Mouse (Mus musculus) frontal cortex, postnatal 36 days (tissue): ENCODE measurements around the gene Wnt7a.

Source experiments
- DNase-seq, 2 experiments: peaks; one replicate each; pipeline ENCODE4 v3.0.0; 2022; ENCODE audit warnings: low spot score in 2 of 2

Gene Wnt7a

DNA sequence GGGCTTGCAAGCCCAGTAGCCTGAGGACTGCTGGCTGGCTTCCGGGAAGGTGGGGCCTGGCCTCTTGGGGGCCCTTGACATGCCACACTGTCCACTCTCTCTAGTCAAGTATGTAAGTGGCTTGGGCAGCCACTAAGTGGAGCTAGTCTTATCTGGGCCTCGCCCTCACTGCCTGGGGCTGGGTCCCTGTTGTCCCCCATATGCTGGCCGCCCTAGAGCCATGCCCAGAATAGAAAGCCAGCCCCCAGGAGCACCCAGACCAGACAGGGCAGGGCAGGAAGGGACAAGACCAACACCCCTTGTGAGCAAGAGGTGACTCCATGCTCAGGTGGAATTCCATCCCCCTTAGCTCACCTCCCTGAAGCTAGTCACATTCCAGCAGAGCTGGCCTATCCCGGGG is 22.0 kb downstream of the Wnt7a start:
- DNase-seq: no peak

DNA sequence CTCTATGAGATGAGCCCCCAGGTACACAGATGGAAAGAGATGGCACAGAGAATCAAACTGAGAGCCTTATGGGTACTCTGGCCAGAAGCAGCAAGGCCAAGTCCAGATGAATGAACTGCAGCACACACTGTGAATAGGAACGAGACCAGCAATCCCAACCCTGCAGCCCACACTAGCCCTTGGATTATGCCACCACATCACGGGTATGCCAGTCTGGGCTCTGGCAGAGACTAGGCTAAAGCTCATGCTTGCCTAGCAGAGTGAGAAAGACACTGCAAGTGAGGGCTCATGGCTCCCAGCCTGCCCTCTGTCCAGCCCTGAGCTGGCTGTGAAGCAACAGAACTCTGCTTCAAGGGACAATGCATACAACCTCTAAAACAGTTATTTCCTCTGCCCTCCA is 26.7 kb downstream of the Wnt7a start:
- no peak for DNase-seq

GRCm38 (mm10) chr6:91383871-91384270 is 27.3 kb downstream of the Wnt7a start:
- no peak for DNase-seq

DNA sequence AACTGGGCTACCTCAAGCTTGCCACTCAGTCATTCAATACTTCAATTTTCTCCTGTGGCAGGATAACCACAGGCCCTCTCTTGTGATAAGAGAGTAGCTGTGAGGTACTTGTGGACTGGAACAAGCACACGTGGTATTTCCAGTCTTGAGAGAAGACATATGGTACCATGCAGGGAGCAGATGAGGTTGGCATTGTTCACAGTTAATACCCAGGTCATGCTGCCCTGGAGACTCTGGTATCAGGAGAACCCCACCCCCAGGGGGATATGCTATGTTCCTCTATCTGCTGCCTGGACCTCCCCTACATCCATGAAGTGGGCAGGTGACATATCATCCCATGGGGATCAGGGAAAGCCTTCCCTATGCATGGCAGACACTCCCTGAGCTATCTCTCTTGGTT is 27.9 kb downstream of the Wnt7a start:
- DNase-seq: no peak

DNA sequence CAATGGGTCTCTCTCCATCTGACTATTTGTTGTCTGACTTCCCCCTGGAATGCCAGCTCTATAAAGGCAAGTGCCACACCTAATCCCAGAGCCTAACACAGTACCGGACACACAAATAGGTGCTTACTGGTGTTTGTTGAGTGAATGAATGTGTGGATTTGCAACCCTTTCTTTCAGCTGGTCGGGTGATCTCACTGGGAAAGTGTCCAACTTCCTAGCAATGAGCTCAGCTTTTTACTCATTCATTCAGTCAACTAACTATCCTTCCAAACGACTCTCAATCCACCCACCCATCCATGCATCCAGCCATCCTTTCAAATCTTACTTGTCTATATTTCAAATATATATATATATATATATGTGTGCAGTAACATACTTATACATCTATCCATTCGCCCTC is 31.3 kb downstream of the Wnt7a start:
- no peak for DNase-seq

DNA sequence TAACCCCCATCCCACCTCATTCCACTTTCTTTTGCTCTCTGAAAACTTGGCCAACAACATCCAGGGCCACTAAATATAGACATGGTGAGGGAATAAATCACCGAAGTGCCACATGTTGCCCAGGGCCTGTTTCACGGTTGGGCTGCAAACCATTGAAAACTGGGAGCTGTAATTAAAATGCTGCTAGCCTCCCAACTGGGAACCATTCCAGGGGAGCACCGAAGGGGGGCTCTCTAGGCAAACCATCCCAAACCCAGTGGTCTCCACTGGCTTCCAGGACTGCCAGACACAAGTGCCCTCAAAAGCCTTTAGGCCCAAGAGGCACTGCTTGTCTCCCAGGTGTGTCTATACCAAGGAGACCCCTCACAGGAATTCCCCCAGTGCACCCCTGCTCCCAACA is 31.9 kb downstream of the Wnt7a start:
- DNase-seq: no peak

- DNase-seq: no peak
Measured at GRCm38 (mm10) chr6:91372977-91373376, 38.2 kb downstream of the Wnt7a start.

DNA sequence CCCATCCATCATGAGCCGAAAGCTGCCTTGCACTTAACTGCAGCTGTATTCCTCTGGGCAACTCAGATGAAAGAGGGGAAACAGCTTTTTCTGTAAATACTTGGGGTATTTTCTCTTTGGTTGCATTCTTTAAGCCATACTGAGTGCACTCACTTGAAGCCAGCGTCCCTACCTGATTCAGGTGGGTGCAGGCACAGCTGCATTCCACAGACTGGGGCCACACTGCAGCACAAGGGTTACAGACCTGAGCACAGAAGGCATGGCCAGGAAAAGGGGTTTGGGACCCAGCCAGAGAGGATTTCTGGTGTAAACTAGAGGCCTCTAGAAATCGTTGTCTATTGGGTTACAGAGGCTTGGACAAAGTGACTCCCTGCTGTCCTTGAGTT is 38.6 kb downstream of the Wnt7a start:
- no peak for DNase-seq

DNA sequence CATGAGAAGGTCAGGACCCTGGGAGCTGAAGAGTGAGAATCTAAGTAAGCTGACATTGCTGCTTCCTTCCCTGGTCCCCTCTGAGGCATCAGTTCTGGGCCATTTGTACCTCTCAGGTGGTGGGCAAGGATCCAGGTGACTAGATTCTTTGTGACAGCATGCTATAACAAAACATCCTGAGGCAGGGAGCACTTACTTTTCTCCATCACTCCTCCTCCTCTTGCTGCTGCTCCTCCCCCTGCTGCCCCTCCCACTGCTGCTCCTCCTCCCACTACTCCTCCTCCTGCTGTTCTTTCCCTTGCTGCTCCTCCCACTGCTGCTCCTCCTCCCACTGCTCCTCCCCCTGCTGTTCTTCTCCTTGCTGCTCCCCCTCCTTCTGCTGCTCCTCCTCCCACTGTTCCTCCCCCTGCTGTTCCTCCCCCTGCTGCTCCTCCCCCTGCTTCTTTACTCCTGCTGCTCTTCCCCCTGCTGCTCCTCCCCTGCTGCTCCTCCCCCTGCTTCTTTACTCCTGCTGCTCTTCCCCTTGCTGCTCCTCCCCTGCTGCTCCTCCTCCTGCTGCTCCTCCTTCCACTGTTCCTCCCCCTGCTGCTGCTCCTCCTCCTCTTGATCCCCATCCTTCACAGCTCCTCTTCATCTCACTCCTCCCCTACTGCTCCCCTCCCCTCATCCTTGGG is 39.1 kb downstream of the Wnt7a start:
- DNase-seq: no peak

GRCm38 (mm10) chr6:91366781-91367180 is 44.4 kb downstream of the Wnt7a start:
- DNase-seq: no peak

- DNase-seq: no peak
Measured at GRCm38 (mm10) chr6:91365480-91365879, 45.7 kb downstream of the Wnt7a start.

GRCm38 (mm10) chr6:91362756-91363155 is 48.4 kb downstream of the Wnt7a start:
- no peak for DNase-seq

DNA sequence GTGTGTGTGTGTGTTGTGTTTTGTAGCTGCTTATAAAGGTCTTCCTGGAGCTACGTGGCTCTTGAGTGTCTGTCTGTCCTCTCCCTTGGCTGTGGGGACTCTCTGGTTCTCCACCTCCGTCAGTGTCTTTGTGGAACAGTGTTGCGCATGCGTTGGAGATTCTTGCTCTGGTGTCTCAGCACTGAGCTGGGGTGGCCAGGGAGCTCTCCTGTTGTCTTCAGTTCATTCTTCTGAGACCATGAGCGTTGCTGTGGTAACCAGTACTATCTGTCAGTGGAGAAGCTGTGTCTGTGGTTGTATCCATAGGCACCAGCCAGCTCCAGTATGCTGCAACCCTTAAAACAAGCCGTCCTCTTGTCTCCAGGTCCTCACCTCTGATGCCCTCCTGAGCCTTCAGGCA is 50.2 kb downstream of the Wnt7a start:
- DNase-seq: no peak

- no peak for DNase-seq
Measured at GRCm38 (mm10) chr6:91360371-91360690, 50.8 kb downstream of the Wnt7a start.

GRCm38 (mm10) chr6:91359672-91360370 is 51.3 kb downstream of the Wnt7a start:
- peak in 1 of 2 experiments; percentile 30 for DNase-seq

GRCm38 (mm10) chr6:91358866-91359656 is 52.1 kb downstream of the Wnt7a start:
- no peak for DNase-seq

DNA sequence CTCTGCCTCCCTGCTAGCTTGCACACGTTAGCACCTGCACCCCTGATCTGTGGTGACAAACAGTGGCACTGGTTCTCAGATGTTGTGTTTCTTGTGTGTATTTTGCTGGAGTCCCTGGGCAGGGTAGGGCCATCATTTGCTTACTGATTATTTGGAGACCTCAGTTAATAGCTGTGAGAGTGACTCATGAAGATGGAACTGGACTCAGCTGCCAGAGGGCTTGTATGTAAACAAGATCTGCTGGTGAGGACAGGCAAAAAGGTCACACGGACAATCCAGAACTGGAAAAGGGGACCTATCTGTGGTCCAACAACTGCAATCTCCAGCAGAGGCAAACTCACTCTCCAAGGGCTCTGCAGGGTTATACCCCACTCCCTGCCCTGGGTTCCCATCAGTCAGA is 52.8 kb downstream of the Wnt7a start:
- DNase-seq: no peak

GRCm38 (mm10) chr6:91357238-91357876 is 53.8 kb downstream of the Wnt7a start:
- no peak for DNase-seq

DNA sequence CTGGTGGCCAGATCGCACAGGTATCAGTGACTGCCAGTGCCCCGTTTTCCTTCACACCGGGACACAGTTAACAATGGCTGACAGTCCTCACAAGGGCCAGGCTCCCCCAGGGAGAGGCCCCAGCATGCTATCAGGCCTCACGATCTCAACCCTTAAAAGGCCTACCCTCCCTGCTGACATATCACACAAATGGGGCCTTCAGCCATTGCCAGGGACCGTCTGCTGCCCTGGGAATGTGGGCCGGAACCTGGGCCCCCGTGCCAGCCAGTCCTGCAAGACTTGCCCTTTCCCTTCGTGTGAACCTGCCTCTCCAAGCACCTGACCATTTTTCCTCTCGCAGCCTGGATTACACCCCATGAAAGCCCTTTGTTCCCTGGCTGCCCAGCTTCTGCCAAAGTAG is 61.5 kb downstream of the Wnt7a start:
- no peak for DNase-seq

DNA sequence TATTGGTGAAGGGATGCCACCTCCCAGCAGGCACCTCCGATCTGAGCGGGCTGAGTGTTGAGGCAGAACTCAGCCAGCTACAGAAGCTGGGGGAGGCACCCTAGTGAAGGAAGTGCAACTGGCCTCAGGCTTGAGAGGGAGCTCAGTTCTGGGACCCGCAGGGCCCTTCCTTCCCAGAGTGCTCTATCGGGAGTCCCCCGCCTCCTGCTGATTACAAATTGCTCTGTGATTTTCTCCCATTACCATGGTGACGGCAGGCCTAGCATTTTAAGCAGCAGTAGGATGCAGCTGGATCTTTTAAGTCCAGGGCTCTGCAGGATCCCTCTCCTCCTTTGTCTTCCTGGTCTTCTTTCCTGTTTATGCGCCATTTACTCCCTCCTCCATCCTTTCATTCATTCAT is 63.4 kb downstream of the Wnt7a start:
- DNase-seq: peak in 1 of 2 experiments; percentile 37

- DNase-seq: no peak
Measured at GRCm38 (mm10) chr6:91346906-91347156, 64.3 kb downstream of the Wnt7a start.

- DNase-seq: peak in 1 of 2 experiments; percentile 49
Measured at GRCm38 (mm10) chr6:91346071-91346905, 64.9 kb downstream of the Wnt7a start.
